Mouse (Mus musculus): ENCODE measurements around the gene Kcnk5. TPM values are rescaled to one million over a fixed set of nuclear protein-coding genes. Genes with fewer than 3 reads are reported as not detected.

The Kcnk5 gene
- polyA plus RNA-seq, 1 experiment: 7.2 TPM

DNA sequence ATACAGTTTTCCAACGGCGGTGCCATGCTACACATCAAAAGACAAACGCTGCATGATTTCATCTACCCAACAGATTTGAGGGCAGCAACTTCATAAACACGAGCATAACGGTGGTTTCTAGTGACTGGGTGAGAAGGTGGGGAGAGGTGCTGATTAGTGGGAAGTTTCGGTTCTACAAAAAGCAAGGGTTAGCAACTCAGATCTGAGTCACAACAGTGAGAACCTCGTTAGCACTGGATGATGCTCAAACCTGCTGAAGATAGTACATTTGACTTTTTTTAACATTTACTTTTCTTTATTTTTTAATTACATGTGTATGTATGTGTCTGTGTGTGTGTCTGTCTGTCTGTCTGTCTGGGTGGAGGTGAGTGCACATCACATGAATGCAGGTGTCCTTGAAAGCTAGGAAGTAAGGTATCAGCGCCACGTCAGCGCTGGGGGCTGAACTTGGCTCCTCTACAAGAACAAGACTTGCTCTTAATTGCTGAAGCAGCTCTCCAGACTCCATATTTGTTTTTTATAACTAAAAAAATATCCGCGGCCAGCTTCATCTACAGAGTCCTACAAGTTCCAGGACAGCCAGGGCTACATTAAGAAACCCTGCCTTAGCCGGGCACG lies 7.6 kb downstream of the Kcnk5 start:
- no peaks in the 10 kb centered on the region for H3K27me3 ChIP-seq (ENCODE audit: control insufficient read depth, insufficient read depth, insufficient read length)
- no peak for TF ChIP-seq REST (IDR thresholded peaks at IDR 0.05; ENCODE audit: insufficient read depth, insufficient read length)
- TF ChIP-seq E2F4 (IDR thresholded peaks at IDR 0.05; ENCODE audit: insufficient read depth): no peak
- no peak for TF ChIP-seq POLR2A (IDR thresholded peaks at IDR 0.05; ENCODE audit: insufficient read length, low read depth)
- TF ChIP-seq TCF12 (IDR thresholded peaks at IDR 0.05; ENCODE audit: insufficient read depth, poor library complexity, severe bottlenecking): no peak
- no peak for TF ChIP-seq MYOD1 (IDR thresholded peaks at IDR 0.05; ENCODE audit: control insufficient read depth in 1 of 3, insufficient read length in 2 of 3, low read depth in 2 of 3)
- no peak for TF ChIP-seq TCF3 (IDR thresholded peaks at IDR 0.05; ENCODE audit: insufficient read length, low read depth)
- TF ChIP-seq SRF (IDR thresholded peaks at IDR 0.05; ENCODE audit: control insufficient read depth, insufficient read length, low read depth): no peak
- no peak for TF ChIP-seq MYOG (IDR thresholded peaks at IDR 0.05; ENCODE audit: control insufficient read depth in 1 of 3, insufficient read depth in 1 of 3, insufficient read length in 2 of 3, low read depth in 2 of 3)
- TF ChIP-seq MAX (IDR thresholded peaks at IDR 0.05; ENCODE audit: low read depth): no peak
- no peak for TF ChIP-seq POLR2AphosphoS2 (IDR thresholded peaks at IDR 0.05; ENCODE audit: insufficient read length, low read depth)
- TF ChIP-seq CEBPB (IDR thresholded peaks at IDR 0.05; ENCODE audit: insufficient read depth, poor library complexity, severe bottlenecking): no peak
- no peak for TF ChIP-seq USF1 (IDR thresholded peaks at IDR 0.05; ENCODE audit: low read depth)
- H3ac ChIP-seq (ENCODE audit: control insufficient read depth, insufficient read length): no peak overlapping the region
- no peaks in the 10 kb centered on the region for H3K36me3 ChIP-seq (ENCODE audit: control insufficient read depth, insufficient read depth)
- no peak overlapping the region for H3K4me2 ChIP-seq (ENCODE audit: low read depth)
- H3K4me3 ChIP-seq: no peak overlapping the region
- H3K79me2 ChIP-seq (ENCODE audit: control insufficient read depth, insufficient read depth): peaks cover 56% of the 10 kb centered on the region

DNA sequence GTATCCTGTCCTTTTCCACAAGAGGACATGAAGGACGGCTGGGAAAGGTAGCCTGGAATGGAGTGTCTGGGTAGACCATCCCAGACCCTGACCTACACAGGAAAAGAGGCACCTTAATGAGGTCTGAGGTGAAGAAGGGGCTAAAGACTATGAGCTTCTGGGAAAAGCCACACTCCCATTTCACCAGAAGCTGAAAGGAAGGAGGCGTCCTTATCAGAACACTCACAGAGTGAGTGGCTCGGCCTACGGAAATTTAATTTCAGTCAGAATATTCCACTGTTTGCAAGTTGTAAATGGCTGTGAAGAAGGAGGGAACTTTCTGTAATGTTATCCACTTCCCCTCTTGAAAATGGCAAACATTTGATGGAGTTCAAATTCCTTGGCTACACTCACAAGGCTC lies 8.7 kb downstream of the Kcnk5 start:
- H3K4me3 ChIP-seq: no peak overlapping the region
- no peak for TF ChIP-seq POLR2A (IDR thresholded peaks at IDR 0.05; ENCODE audit: insufficient read length, low read depth)
- TF ChIP-seq POLR2AphosphoS2 (IDR thresholded peaks at IDR 0.05; ENCODE audit: insufficient read length, low read depth): no peak
- TF ChIP-seq TCF3 (IDR thresholded peaks at IDR 0.05; ENCODE audit: insufficient read length, low read depth): no peak
- TF ChIP-seq USF1 (IDR thresholded peaks at IDR 0.05; ENCODE audit: low read depth): no peak
- TF ChIP-seq CEBPB (IDR thresholded peaks at IDR 0.05; ENCODE audit: insufficient read depth, poor library complexity, severe bottlenecking): no peak
- no peak for TF ChIP-seq TCF12 (IDR thresholded peaks at IDR 0.05; ENCODE audit: insufficient read depth, poor library complexity, severe bottlenecking)
- TF ChIP-seq REST (IDR thresholded peaks at IDR 0.05; ENCODE audit: insufficient read depth, insufficient read length): no peak
- no peak for TF ChIP-seq SRF (IDR thresholded peaks at IDR 0.05; ENCODE audit: control insufficient read depth, insufficient read length, low read depth)
- TF ChIP-seq MYOD1 (IDR thresholded peaks at IDR 0.05; ENCODE audit: control insufficient read depth in 1 of 3, insufficient read length in 2 of 3, low read depth in 2 of 3): no peak
- peaks cover 54% of the 10 kb centered on the region for H3K79me2 ChIP-seq (ENCODE audit: control insufficient read depth, insufficient read depth)
- no peaks in the 10 kb centered on the region for H3K36me3 ChIP-seq (ENCODE audit: control insufficient read depth, insufficient read depth)
- H3ac ChIP-seq (ENCODE audit: control insufficient read depth, insufficient read length): no peak overlapping the region
- no peaks in the 10 kb centered on the region for H3K27me3 ChIP-seq (ENCODE audit: control insufficient read depth, insufficient read depth, insufficient read length)
- H3K4me2 ChIP-seq (ENCODE audit: low read depth): no peak overlapping the region

DNA sequence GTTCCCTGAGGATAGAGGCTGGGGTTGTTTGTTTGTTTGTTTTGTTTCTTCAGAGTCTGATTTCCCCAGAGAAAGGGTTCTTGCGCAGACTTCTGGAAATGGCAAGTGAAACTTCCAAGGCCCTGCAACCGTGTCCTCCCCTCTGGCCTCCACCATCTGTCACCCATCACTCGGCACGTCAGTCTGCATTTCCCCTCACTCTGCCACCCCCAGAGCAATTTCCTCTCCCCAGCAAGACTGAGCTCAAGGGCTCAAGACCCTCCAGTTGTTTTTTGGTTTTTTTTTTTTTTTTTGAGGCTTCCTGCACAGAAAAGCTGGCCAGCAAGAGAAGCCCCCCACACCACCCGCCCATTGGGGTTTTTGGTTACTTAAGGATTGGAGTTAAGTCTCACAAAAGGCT lies 9.1 kb downstream of the Kcnk5 start:
- H3K4me2 ChIP-seq (ENCODE audit: low read depth): no peak overlapping the region
- peaks cover 53% of the 10 kb centered on the region for H3K79me2 ChIP-seq (ENCODE audit: control insufficient read depth, insufficient read depth)
- TF ChIP-seq MYOD1 (IDR thresholded peaks at IDR 0.05; ENCODE audit: control insufficient read depth in 1 of 3, insufficient read length in 2 of 3, low read depth in 2 of 3): no peak
- no peak for TF ChIP-seq MAX (IDR thresholded peaks at IDR 0.05; ENCODE audit: low read depth)
- no peak for TF ChIP-seq POLR2A (IDR thresholded peaks at IDR 0.05; ENCODE audit: insufficient read length, low read depth)
- no peak for TF ChIP-seq POLR2AphosphoS2 (IDR thresholded peaks at IDR 0.05; ENCODE audit: insufficient read length, low read depth)
- TF ChIP-seq TCF3 (IDR thresholded peaks at IDR 0.05; ENCODE audit: insufficient read length, low read depth): no peak
- TF ChIP-seq REST (IDR thresholded peaks at IDR 0.05; ENCODE audit: insufficient read depth, insufficient read length): no peak
- TF ChIP-seq CEBPB (IDR thresholded peaks at IDR 0.05; ENCODE audit: insufficient read depth, poor library complexity, severe bottlenecking): no peak
- no peak for TF ChIP-seq MYOG (IDR thresholded peaks at IDR 0.05; ENCODE audit: control insufficient read depth in 1 of 3, insufficient read depth in 1 of 3, insufficient read length in 2 of 3, low read depth in 2 of 3)
- no peak overlapping the region for H3ac ChIP-seq (ENCODE audit: control insufficient read depth, insufficient read length)
- H3K4me3 ChIP-seq: no peak overlapping the region
- no peaks in the 10 kb centered on the region for H3K36me3 ChIP-seq (ENCODE audit: control insufficient read depth, insufficient read depth)
- no peaks in the 10 kb centered on the region for H3K27me3 ChIP-seq (ENCODE audit: control insufficient read depth, insufficient read depth, insufficient read length)

DNA sequence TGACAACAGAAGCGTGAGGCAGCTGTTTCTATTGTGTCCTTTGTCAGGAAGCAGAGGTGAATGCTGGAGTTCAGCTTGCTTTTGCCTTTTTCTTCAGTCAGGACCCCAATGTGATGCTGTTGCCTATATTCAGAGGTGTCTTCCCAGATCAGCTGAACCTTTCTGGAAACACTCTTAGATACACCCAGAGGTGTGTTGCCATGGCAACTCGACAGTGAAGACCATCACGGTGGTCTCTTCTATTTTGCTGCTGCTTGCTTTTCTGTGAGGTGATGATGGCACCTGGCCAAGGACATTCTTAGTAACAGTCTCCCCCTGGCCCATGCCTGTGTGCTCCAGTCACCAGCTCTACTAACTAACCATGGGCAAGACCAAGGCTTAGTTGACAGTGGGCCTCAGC lies 9.8 kb downstream of the Kcnk5 start:
- H3K4me2 ChIP-seq (ENCODE audit: low read depth): no peak overlapping the region
- TF ChIP-seq E2F4 (IDR thresholded peaks at IDR 0.05; ENCODE audit: insufficient read depth) (no peak), MYOD1 (IDR thresholded peaks at IDR 0.05; ENCODE audit: control insufficient read depth in 1 of 3, insufficient read length in 2 of 3, low read depth in 2 of 3) (no peak), REST (IDR thresholded peaks at IDR 0.05; ENCODE audit: insufficient read depth, insufficient read length) (no peak), POLR2AphosphoS2 (IDR thresholded peaks at IDR 0.05; ENCODE audit: insufficient read length, low read depth) (no peak), SRF (IDR thresholded peaks at IDR 0.05; ENCODE audit: control insufficient read depth, insufficient read length, low read depth) (no peak), CEBPB (IDR thresholded peaks at IDR 0.05; ENCODE audit: insufficient read depth, poor library complexity, severe bottlenecking) (no peak), MYOG (IDR thresholded peaks at IDR 0.05; ENCODE audit: control insufficient read depth in 1 of 3, insufficient read depth in 1 of 3, insufficient read length in 2 of 3, low read depth in 2 of 3) (no peak), POLR2A (IDR thresholded peaks at IDR 0.05; ENCODE audit: insufficient read length, low read depth) (no peak), TCF3 (IDR thresholded peaks at IDR 0.05; ENCODE audit: insufficient read length, low read depth) (no peak), USF1 (IDR thresholded peaks at IDR 0.05; ENCODE audit: low read depth) (no peak), TCF12 (IDR thresholded peaks at IDR 0.05; ENCODE audit: insufficient read depth, poor library complexity, severe bottlenecking) (no peak), MAX (IDR thresholded peaks at IDR 0.05; ENCODE audit: low read depth) (no peak)
- no peak overlapping the region for H3K4me3 ChIP-seq
- H3K27me3 ChIP-seq (ENCODE audit: control insufficient read depth, insufficient read depth, insufficient read length): no peaks in the 10 kb centered on the region
- no peaks in the 10 kb centered on the region for H3K36me3 ChIP-seq (ENCODE audit: control insufficient read depth, insufficient read depth)
- H3ac ChIP-seq (ENCODE audit: control insufficient read depth, insufficient read length): no peak overlapping the region
- peaks cover 47% of the 10 kb centered on the region for H3K79me2 ChIP-seq (ENCODE audit: control insufficient read depth, insufficient read depth)

All from myocyte (in vitro differentiated cells).